Mouse (Mus musculus) erythroblast, embryonic 14.5 days (primary cell): ENCODE results near the gene Clec14a.

Experiments
- GATA1 ChIP-seq: IDR thresholded peaks from 2 replicates; pipeline ENCODE4 v1.6.1; 2012; ENCODE audit warnings: low read length, inconsistent platforms, mixed read lengths
- TAL1 ChIP-seq: IDR thresholded peaks from 3 replicates; pipeline ENCODE4 v1.6.1; 2012; ENCODE audit warnings: low read length, inconsistent platforms, mixed read lengths

- TF ChIP-seq TAL1 (no peak), GATA1 (no peak)
Measured at GRCm38 (mm10) chr12:58216218-58216617, 52.9 kb downstream of the Clec14a start.
